Mouse (Mus musculus) heart, embryonic 14.5 days (tissue): ENCODE results near the gene Large2. TPM values are rescaled to one million over a fixed set of nuclear protein-coding genes. Genes with fewer than 3 reads are reported as not detected.

Experiments
- ATAC-seq: fragments of 200-750 bp; cut with Nextera tagmentation; 2 replicates; pipeline ENCODE4 v1.8.0; 2017; ENCODE audit warnings: low read depth, moderate TSS enrichment; ENCODE audit not compliant: insufficient number of reproducible peaks, insufficient read depth, low FRiP score
- H3K27ac ChIP-seq, 2 experiments: fragments of 200-500 bp in 1 of 2; fragments of 300-500 bp in 1 of 2; sonication (generic) in 1 of 2; replicated peaks in 1 of 2; 2 replicates each; pipeline ENCODE4 v1.5.1; 2012 to 2014; ENCODE audit warnings: low read depth in 2 of 2, low read length in 2 of 2, control low read depth in 1 of 2, mild to moderate bottlenecking in 1 of 2, mixed read lengths in 1 of 2; ENCODE audit not compliant: control insufficient read depth in 1 of 2, insufficient read depth in 1 of 2
- H3K27me3 ChIP-seq: fragments of 300-500 bp; sonication (generic); 2 replicates; pipeline ENCODE4 v1.6.1; 2014; ENCODE audit warnings: mild to moderate bottlenecking, low read length, control low read depth; ENCODE audit not compliant: control insufficient read depth, insufficient read depth
- H3K36me3 ChIP-seq: fragments of 300-500 bp; sonication (generic); 2 replicates; pipeline ENCODE4 v1.6.1; 2014; ENCODE audit warnings: mild to moderate bottlenecking, control low read depth, low read length, mixed read lengths; ENCODE audit not compliant: control insufficient read depth, insufficient read depth
- H3K4me1 ChIP-seq, 2 experiments: fragments of 200-500 bp in 1 of 2; fragments of 300-500 bp in 1 of 2; sonication (generic) in 1 of 2; 2 replicates each; pipeline ENCODE4 v1.6.1; 2012 to 2014; ENCODE audit warnings: low read length in 2 of 2, control low read depth in 1 of 2, mixed read lengths in 1 of 2; ENCODE audit not compliant: control insufficient read depth in 2 of 2, insufficient read depth in 2 of 2
- H3K4me2 ChIP-seq: fragments of 300-500 bp; sonication (generic); 2 replicates; pipeline ENCODE4 v1.6.1; 2014; ENCODE audit warnings: mild to moderate bottlenecking, low read length
- H3K4me3 ChIP-seq, 2 experiments: fragments of 200-500 bp in 1 of 2; fragments of 300-500 bp in 1 of 2; sonication (generic) in 1 of 2; 2 replicates each; pipeline ENCODE4 v1.5.1; 2012 to 2014; ENCODE audit warnings: low read length in 2 of 2, mild to moderate bottlenecking in 2 of 2, control low read depth in 1 of 2, low read depth in 1 of 2, moderate library complexity in 1 of 2; ENCODE audit not compliant: control insufficient read depth in 1 of 2, insufficient read depth in 1 of 2
- H3K9ac ChIP-seq: fragments of 300-500 bp; sonication (generic); 2 replicates; pipeline ENCODE4 v1.6.1; 2014; ENCODE audit warnings: mild to moderate bottlenecking, low read length
- H3K9me3 ChIP-seq: fragments of 300-500 bp; sonication (generic); 2 replicates; pipeline ENCODE4 v1.6.1; 2016; ENCODE audit warnings: low read length, control low read depth; ENCODE audit not compliant: control insufficient read depth
- WGBS: fragments of 180-500 bp; shearing (Covaris S2); extraction: QIAGEN DNeasy Blood & Tissue Kit; methylation state at CpG from one replicate; pipeline ENCODE4 v1.1.7; 2014; 5-methylcytosine and 5-hydroxymethylcytosine counted together
- polyA plus RNA-seq: library from polyadenylated mRNA; unstranded; fragments of >200 nt; fragmentation: Nextera tagmentation; extraction: Ambion mirVana; gene quantifications from 2 replicates; pipeline ENCODE4 v1.2.1, GENCODE M21; 2014

Large2 gene
- polyA plus RNA-seq, 1 experiment from 2014 or later = 1.2 TPM

- H3K4me2 ChIP-seq = no peak overlapping the region
- H3K9me3 ChIP-seq = no peaks in the 10 kb centered on the region
- ATAC-seq = no peak
- H3K27me3 ChIP-seq = no peaks in the 10 kb centered on the region
- H3K27ac ChIP-seq = no peak overlapping the region
- H3K36me3 ChIP-seq = peaks cover 83% of the 10 kb centered on the region
- H3K4me3 ChIP-seq = no peak overlapping the region
- H3K4me1 ChIP-seq = no peaks in the 10 kb centered on the region
- WGBS = 90% methylated on average over 2 of the region's 2 CpGs
- no peak overlapping the region for H3K9ac ChIP-seq
Measured at GRCm38 (mm10) chr2:92331871-92332270, 42.8 kb downstream of the Large2 start.

- H3K36me3 ChIP-seq = peaks cover 84% of the 10 kb centered on the region
- no peak overlapping the region for H3K4me3 ChIP-seq
- H3K27ac ChIP-seq = no peak overlapping the region
- no peak for ATAC-seq
- no peaks in the 10 kb centered on the region for H3K4me1 ChIP-seq
- 71% methylated on average over 2 of the region's 2 CpGs for WGBS
- H3K9ac ChIP-seq = no peak overlapping the region
- H3K4me2 ChIP-seq = no peak overlapping the region
- no peaks in the 10 kb centered on the region for H3K27me3 ChIP-seq
- no peaks in the 10 kb centered on the region for H3K9me3 ChIP-seq
Measured at GRCm38 (mm10) chr2:92331410-92331809, 43.3 kb downstream of the Large2 start.

- Histone ChIP-seq H3K27me3 (no peaks in the 10 kb centered on the region), H3K4me2 (no peak overlapping the region), H3K9ac (no peak overlapping the region), H3K27ac (peak overlapping the region in 1 of 2 experiments; percentile 49; a peak in 1 of 4 replicates), H3K4me3 (no peak overlapping the region), H3K36me3 (peaks cover 80% of the 10 kb centered on the region), H3K4me1 (no peaks in the 10 kb centered on the region), H3K9me3 (no peaks in the 10 kb centered on the region)
- 41% methylated on average over 2 of the region's 2 CpGs for WGBS
- ATAC-seq = no peak
Measured at GRCm38 (mm10) chr2:92330840-92331239, 43.8 kb downstream of the Large2 start.

GRCm38 (mm10) chr2:92328206-92328605 is 46.5 kb downstream of the Large2 start:
- H3K27me3 ChIP-seq = no peaks in the 10 kb centered on the region
- H3K36me3 ChIP-seq = peaks cover 73% of the 10 kb centered on the region
- no peak overlapping the region for H3K4me2 ChIP-seq
- H3K4me1 ChIP-seq = no peaks in the 10 kb centered on the region
- no peaks in the 10 kb centered on the region for H3K9me3 ChIP-seq
- H3K9ac ChIP-seq = no peak overlapping the region
- H3K4me3 ChIP-seq = no peak overlapping the region
- no peak for ATAC-seq
- no peak overlapping the region for H3K27ac ChIP-seq
- whole genome bisulfite sequencing = 89% methylated on average over 8 of the region's 8 CpGs

- H3K4me1 ChIP-seq = no peaks in the 10 kb centered on the region
- no peak overlapping the region for H3K4me2 ChIP-seq
- H3K9ac ChIP-seq = no peak overlapping the region
- no peak for ATAC-seq
- no peaks in the 10 kb centered on the region for H3K9me3 ChIP-seq
- WGBS = 93% methylated on average over 4 of the region's 4 CpGs
- H3K4me3 ChIP-seq = no peak overlapping the region
- no peaks in the 10 kb centered on the region for H3K27me3 ChIP-seq
- H3K27ac ChIP-seq = no peak overlapping the region
- peaks cover 74% of the 10 kb centered on the region for H3K36me3 ChIP-seq
Measured at GRCm38 (mm10) chr2:92327601-92328000, 47.1 kb downstream of the Large2 start.

- H3K9me3 ChIP-seq = no peaks in the 10 kb centered on the region
- 84% methylated on average over 1 of the region's 1 CpGs for WGBS
- no peak overlapping the region for H3K27ac ChIP-seq
- H3K4me2 ChIP-seq = no peak overlapping the region
- no peaks in the 10 kb centered on the region for H3K4me1 ChIP-seq
- H3K27me3 ChIP-seq = no peaks in the 10 kb centered on the region
- no peak for ATAC-seq
- peaks cover 72% of the 10 kb centered on the region for H3K36me3 ChIP-seq
- no peak overlapping the region for H3K9ac ChIP-seq
- no peak overlapping the region for H3K4me3 ChIP-seq
Measured at GRCm38 (mm10) chr2:92326221-92326620, 48.4 kb downstream of the Large2 start.

GRCm38 (mm10) chr2:92325676-92326075 is 49.0 kb downstream of the Large2 start:
- ATAC-seq = no peak
- Histone ChIP-seq H3K4me3 (no peak overlapping the region), H3K27me3 (no peaks in the 10 kb centered on the region), H3K9me3 (no peaks in the 10 kb centered on the region), H3K4me2 (no peak overlapping the region), H3K36me3 (peaks cover 67% of the 10 kb centered on the region), H3K27ac (no peak overlapping the region), H3K4me1 (no peaks in the 10 kb centered on the region), H3K9ac (no peak overlapping the region)
- 92% methylated on average over 7 of the region's 7 CpGs for WGBS

- Histone ChIP-seq H3K4me3 (no peak overlapping the region), H3K27me3 (no peaks in the 10 kb centered on the region), H3K36me3 (peaks cover 48% of the 10 kb centered on the region), H3K4me2 (no peak overlapping the region), H3K9me3 (no peaks in the 10 kb centered on the region), H3K27ac (no peak overlapping the region), H3K9ac (no peak overlapping the region), H3K4me1 (no peaks in the 10 kb centered on the region)
- 94% methylated on average over 2 of the region's 2 CpGs for WGBS
- ATAC-seq = no peak
Measured at GRCm38 (mm10) chr2:92322669-92323068, 52.0 kb downstream of the Large2 start.
